In genomic region chr8:123110649-123111048, GRCm38 (mm10) we compare ENCODE assay signal across 1 mouse cellular context.
TF ChIP-seq lines count a peak whose summit lies in the region.

No protein-coding gene starts in this region.

TF ChIP-seq in MEL, 35 proteins besides CTCF, POLR2A, EP300 and RAD21 (continued from another document):
- 0 out of 2 replicates have a peak, but pooled peaks have one; percentile 5 for TF ChIP-seq USF1 (IDR thresholded peaks at IDR 0.05; ENCODE audit: low read depth, low read length)
TF ChIP-seq in MEL: peak in this region for 8.
